Mouse (Mus musculus) macrophage (primary cell): Measurements from ENCODE around the gene Ctnna2. TPM values are rescaled to one million over a fixed set of nuclear protein-coding genes. Genes with fewer than 3 reads are reported as not detected.

Experiments
- H3K27ac ChIP-seq: fragments of 350-480 bp; formaldehyde crosslinking; 2 replicates; pipeline ENCODE4 v1.9.0; 2021
- H3K36me3 ChIP-seq: fragments of 350-480 bp; formaldehyde crosslinking; 2 replicates; pipeline ENCODE4 v1.9.0; 2021; ENCODE audit errors: inconsistent target
- H3K4me3 ChIP-seq: fragments of 350-480 bp; formaldehyde crosslinking; 2 replicates; pipeline ENCODE4 v1.9.0; 2021; ENCODE audit errors: inconsistent target
- H3K79me2 ChIP-seq: fragments of 350-480 bp; formaldehyde crosslinking; 2 replicates; pipeline ENCODE4 v1.9.0; 2021; ENCODE audit errors: inconsistent target
- WGBS: methylation state at CpG from one replicate; pipeline ENCODE4 v1.1.7; 2026; ENCODE audit warnings: inconsistent platforms; ENCODE audit not compliant: missing documents; 5-methylcytosine and 5-hydroxymethylcytosine counted together
- polyA plus RNA-seq: library from polyadenylated mRNA; stranded (reverse); fragments of 250-400 nt; gene quantifications from 3 replicates; pipeline ENCODE4 v1.2.4, GENCODE M21; 2018; ENCODE audit warnings: inconsistent platforms

Gene Ctnna2
- polyA plus RNA-seq, 1 experiment from 2014 or later = not detected

- no peaks in the 10 kb centered on the region for H3K79me2 ChIP-seq
- H3K4me3 ChIP-seq = no peak overlapping the region
- no peak overlapping the region for H3K27ac ChIP-seq
- WGBS = 67% methylated on average over 5 of the region's 5 CpGs
- no peaks in the 10 kb centered on the region for H3K36me3 ChIP-seq
Observed at GRCm38 (mm10) chr6:77373132-77373531, 606.4 kb downstream of the Ctnna2 start.

GRCm38 (mm10) chr6:77371147-77371546 is 608.4 kb downstream of the Ctnna2 start:
- Histone ChIP-seq H3K27ac (no peak overlapping the region), H3K79me2 (no peaks in the 10 kb centered on the region), H3K36me3 (no peaks in the 10 kb centered on the region), H3K4me3 (no peak overlapping the region)
- 100% methylated on average over 2 of the region's 2 CpGs for WGBS

GRCm38 (mm10) chr6:77358471-77358837 is 621.0 kb downstream of the Ctnna2 start:
- H3K79me2 ChIP-seq = no peaks in the 10 kb centered on the region
- WGBS = 87% methylated on average over 6 of the region's 6 CpGs
- no peaks in the 10 kb centered on the region for H3K36me3 ChIP-seq
- no peak overlapping the region for H3K27ac ChIP-seq
- no peak overlapping the region for H3K4me3 ChIP-seq

- H3K79me2 ChIP-seq = no peaks in the 10 kb centered on the region
- no peaks in the 10 kb centered on the region for H3K36me3 ChIP-seq
- H3K27ac ChIP-seq = no peak overlapping the region
- WGBS = 82% methylated on average over 9 of the region's 9 CpGs
- H3K4me3 ChIP-seq = no peak overlapping the region
Observed at GRCm38 (mm10) chr6:77357748-77358470, 621.6 kb downstream of the Ctnna2 start.

GRCm38 (mm10) chr6:77354826-77355225 is 624.7 kb downstream of the Ctnna2 start:
- Histone ChIP-seq H3K36me3 (no peaks in the 10 kb centered on the region), H3K79me2 (no peaks in the 10 kb centered on the region), H3K27ac (no peak overlapping the region), H3K4me3 (no peak overlapping the region)
- WGBS = 100% methylated on average over 1 of the region's 1 CpGs

- H3K36me3 ChIP-seq = no peaks in the 10 kb centered on the region
- H3K79me2 ChIP-seq = no peaks in the 10 kb centered on the region
- H3K27ac ChIP-seq = no peak overlapping the region
- no peak overlapping the region for H3K4me3 ChIP-seq
Observed at GRCm38 (mm10) chr6:77343781-77344180, 635.7 kb downstream of the Ctnna2 start.

GRCm38 (mm10) chr6:77335537-77335936 is 644.0 kb downstream of the Ctnna2 start:
- WGBS = 0% methylated on average over 2 of the region's 2 CpGs
- Histone ChIP-seq H3K79me2 (no peaks in the 10 kb centered on the region), H3K4me3 (no peak overlapping the region), H3K36me3 (no peaks in the 10 kb centered on the region), H3K27ac (no peak overlapping the region)

GRCm38 (mm10) chr6:77324748-77325147 is 654.8 kb downstream of the Ctnna2 start:
- H3K79me2 ChIP-seq = no peaks in the 10 kb centered on the region
- H3K27ac ChIP-seq = no peak overlapping the region
- no peaks in the 10 kb centered on the region for H3K36me3 ChIP-seq
- H3K4me3 ChIP-seq = no peak overlapping the region
- WGBS = 69% methylated on average over 3 of the region's 3 CpGs

- WGBS = 77% methylated on average over 1 of the region's 1 CpGs
- Histone ChIP-seq H3K4me3 (no peak overlapping the region), H3K27ac (no peak overlapping the region), H3K36me3 (no peaks in the 10 kb centered on the region), H3K79me2 (no peaks in the 10 kb centered on the region)
Observed at GRCm38 (mm10) chr6:77324327-77324726, 655.2 kb downstream of the Ctnna2 start.

- 100% methylated on average over 3 of the region's 3 CpGs for WGBS
- Histone ChIP-seq H3K27ac (no peak overlapping the region), H3K4me3 (no peak overlapping the region), H3K79me2 (no peaks in the 10 kb centered on the region), H3K36me3 (no peaks in the 10 kb centered on the region)
Observed at GRCm38 (mm10) chr6:77306796-77307195, 672.7 kb downstream of the Ctnna2 start.

- Histone ChIP-seq H3K36me3 (no peaks in the 10 kb centered on the region), H3K79me2 (no peaks in the 10 kb centered on the region), H3K27ac (no peak overlapping the region), H3K4me3 (no peak overlapping the region)
- 73% methylated on average over 1 of the region's 1 CpGs for WGBS
Observed at GRCm38 (mm10) chr6:77301305-77301704, 678.2 kb downstream of the Ctnna2 start.

GRCm38 (mm10) chr6:77291415-77291814 is 688.1 kb downstream of the Ctnna2 start:
- no peak overlapping the region for H3K27ac ChIP-seq
- H3K4me3 ChIP-seq = no peak overlapping the region
- no peaks in the 10 kb centered on the region for H3K79me2 ChIP-seq
- 79% methylated on average over 6 of the region's 6 CpGs for WGBS
- no peaks in the 10 kb centered on the region for H3K36me3 ChIP-seq

- H3K4me3 ChIP-seq = no peak overlapping the region
- H3K36me3 ChIP-seq = no peaks in the 10 kb centered on the region
- H3K79me2 ChIP-seq = no peaks in the 10 kb centered on the region
- no peak overlapping the region for H3K27ac ChIP-seq
Observed at GRCm38 (mm10) chr6:77288402-77288801, 691.1 kb downstream of the Ctnna2 start.

- 81% methylated on average over 5 of the region's 5 CpGs for WGBS
- no peak overlapping the region for H3K4me3 ChIP-seq
- H3K27ac ChIP-seq = no peak overlapping the region
- no peaks in the 10 kb centered on the region for H3K79me2 ChIP-seq
- H3K36me3 ChIP-seq = no peaks in the 10 kb centered on the region
Observed at GRCm38 (mm10) chr6:77286317-77286716, 693.2 kb downstream of the Ctnna2 start.

- no peaks in the 10 kb centered on the region for H3K36me3 ChIP-seq
- H3K27ac ChIP-seq = no peak overlapping the region
- no peak overlapping the region for H3K4me3 ChIP-seq
- WGBS = 94% methylated on average over 5 of the region's 5 CpGs
- no peaks in the 10 kb centered on the region for H3K79me2 ChIP-seq
Observed at GRCm38 (mm10) chr6:77278794-77279193, 700.7 kb downstream of the Ctnna2 start.

- no peaks in the 10 kb centered on the region for H3K79me2 ChIP-seq
- 87% methylated on average over 3 of the region's 3 CpGs for WGBS
Observed at GRCm38 (mm10) chr6:77265163-77265562, 714.3 kb downstream of the Ctnna2 start.

More at GRCm38 (mm10) chr6:77265163-77265562, 714.3 kb downstream of the Ctnna2 start:
- no peaks in the 10 kb centered on the region for H3K36me3 ChIP-seq
- no peak overlapping the region for H3K27ac ChIP-seq
- H3K4me3 ChIP-seq = no peak overlapping the region
